Mouse (Mus musculus) brain, embryonic 18.5 days (tissue): Measurements from ENCODE around the gene Cdh23.

Source experiments
- DNase-seq: peaks from one replicate; pipeline ENCODE4 v3.0.0-alpha.2; 2012; ENCODE audit warnings: low read depth, low spot score

The Cdh23 gene

DNA sequence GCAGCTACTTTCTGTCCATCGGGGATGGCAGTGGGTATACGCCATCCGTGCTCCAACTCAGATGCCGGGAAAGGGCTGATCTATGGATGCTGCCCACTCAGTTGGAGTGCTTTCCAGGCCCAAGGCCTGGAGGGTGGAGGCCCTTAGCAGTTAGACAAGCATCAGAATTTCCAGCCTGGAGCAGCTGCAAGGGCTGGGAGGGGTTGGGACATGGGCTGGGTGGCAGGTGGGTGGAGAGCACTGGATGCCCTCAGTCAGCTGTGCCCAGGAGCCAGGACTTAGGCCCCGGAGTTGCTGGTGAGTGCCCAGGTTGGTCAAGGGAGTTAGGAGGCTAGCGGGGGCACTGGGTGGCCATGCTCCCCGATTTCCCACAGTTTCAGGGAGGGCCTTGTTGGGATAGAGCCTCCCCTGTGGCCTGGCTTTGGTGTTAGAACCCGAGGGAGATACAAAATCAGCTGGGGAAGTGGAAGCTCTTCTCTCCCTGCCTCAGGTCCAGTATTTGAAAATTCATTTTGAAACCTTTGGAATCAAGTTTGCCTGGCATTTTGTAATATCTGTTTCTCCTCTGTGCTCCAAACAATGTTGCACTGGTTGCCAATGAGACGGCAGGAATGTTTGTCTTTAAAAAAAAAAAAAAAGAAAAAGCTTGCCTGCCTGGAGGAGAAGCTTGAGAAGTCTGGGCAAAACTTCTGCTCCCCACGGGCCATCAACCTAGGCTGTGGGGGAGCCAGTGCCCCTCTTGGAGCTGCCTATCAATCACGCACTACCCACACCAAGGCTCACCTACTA lies 295.6 kb downstream of the Cdh23 start:
- no peak for DNase-seq

DNA sequence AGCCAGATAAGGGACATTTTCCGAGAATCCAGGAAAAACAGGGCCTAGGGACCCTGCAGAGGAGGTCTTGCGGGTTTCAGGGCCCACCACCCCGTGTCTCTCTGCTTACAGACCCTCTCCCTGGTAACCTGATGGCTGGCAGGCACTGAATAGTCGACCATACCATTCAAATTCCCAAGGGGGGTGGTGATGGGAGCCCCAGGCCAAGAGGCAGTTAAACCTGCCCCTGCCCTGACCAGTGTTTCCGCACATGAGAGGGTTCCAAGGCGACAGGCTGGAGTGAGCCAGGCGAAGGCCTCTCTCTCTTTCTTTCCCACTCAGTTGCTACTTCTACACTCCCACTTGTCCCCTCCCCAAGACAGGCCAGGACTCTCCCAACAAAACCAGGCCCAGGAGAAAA lies 296.8 kb downstream of the Cdh23 start, which contains the start of gene Gm17455:
Gene Gm17455, plus strand, starts transcription at position 278 of the 400 bp plus-strand sequence.
- DNase-seq = no peak

DNA sequence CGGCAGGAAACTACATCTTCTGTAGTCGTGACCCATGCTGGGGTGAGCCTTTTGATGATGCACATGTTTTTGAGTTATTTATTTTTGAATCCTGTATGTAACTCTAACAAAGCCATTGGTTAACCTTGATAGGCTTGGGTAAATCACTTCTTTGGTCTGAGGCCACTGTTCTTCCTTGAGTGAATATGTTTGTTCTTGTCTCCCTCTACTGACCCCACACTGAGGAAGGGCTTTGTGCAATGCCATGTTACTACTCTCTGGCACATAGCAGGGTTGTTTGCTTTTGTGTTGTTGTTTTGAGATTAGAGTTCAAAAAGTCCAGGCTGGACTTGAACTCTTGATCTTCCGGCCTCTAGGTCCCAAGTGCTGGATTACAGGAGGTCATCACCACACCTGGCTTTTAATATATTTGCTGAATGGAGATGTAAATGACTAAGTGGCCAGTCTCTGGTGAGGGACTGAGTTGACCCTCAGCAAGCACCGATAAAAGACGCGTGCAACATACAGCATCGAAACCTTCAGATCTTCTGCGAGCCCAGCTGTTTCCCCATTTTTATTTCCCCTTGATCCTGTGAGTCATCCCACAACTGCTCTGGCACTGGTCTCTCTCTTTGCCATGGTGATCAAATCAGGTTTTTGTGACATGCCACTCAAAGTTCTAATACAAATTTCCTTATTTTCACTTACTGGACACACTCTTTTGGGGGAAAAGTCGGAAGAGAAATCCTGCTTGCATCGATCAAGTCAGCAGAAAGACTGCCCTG lies 298.1 kb downstream of the Cdh23 start:
- DNase-seq = no peak

DNA sequence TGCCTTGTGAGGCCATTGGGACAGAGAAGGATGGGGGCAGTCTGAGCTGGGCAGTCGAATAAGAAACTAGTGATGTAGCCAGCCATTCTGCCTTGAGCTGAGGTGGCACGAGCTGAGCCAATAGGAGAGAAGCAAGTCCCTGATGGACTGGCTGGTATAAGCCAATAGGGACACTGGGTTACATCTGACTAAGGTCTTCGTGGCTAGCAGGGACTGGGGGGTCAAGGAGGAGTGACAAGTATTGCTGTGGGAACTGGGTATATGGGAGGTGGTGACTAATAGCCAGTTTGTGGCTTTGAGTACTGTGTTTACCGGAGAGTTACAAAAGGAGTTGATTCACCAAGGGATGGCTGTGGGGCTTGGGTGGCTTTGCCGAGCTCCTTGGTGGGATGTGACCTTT lies 300.7 kb downstream of the Cdh23 start:
- no peak for DNase-seq

DNA sequence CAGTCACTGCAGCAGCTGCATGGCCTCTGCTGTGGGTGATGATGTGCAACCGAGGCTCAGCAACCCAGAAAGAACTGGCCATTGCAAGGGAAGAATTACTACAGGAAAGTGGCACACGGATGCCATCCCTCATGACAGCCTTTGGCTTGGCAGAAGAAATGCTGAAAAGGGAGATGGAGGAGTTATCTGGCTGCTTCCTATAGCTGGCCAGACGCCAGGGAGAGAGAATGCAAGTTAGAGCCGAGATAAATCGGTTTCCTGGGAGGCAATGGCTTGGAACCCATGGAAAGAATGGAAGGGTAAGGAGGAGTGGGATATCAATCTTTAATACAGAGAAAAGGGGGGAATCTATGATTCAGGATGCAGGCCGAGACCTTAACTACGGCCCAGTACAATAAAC lies 301.4 kb downstream of the Cdh23 start:
- no peak for DNase-seq

DNA sequence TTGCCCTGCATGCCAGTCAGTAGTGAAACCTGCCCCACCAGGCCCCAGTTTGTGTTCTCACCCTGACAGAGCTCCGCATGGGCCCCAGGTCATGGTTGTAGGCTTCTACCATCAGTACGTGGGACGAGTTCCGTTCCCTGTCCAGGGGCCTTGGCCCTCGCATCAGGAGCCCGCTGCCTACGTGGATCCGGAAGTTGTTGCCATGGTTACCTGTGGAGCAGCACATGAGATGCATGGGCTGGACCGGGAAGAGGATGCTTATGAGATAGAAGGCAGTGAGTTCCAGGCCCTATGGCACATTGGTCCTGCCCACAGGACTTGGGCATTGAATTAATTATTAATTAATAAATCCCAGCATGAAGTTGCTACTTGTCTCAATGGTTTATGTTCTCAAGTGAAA lies 304.6 kb downstream of the Cdh23 start:
- no peak for DNase-seq

DNA sequence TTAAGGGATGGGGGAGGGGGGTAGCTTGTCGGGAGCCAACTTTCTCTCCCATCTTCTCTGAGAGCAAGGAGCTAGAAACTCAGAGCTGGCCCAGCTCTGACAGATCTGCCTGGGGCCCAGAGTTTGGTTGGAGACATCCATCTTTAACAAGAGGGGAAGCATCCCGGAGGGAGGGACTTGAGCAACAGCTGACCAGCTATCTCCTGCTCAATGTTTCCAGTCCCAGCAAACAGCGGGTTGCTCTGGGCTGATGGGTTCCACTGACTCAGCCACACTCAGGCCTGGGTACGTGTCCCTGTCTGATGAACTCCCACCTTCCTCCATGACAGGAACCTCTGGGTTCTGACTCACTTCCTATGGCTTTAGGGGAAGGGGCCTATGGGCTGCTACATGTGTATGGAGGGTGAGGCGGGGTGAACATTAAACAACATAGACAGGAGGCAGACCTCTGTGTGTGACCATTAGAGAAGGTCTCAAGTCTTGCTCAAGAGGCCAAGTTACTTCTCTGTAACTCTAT lies 305.3 kb downstream of the Cdh23 start:
- no peak for DNase-seq

DNA sequence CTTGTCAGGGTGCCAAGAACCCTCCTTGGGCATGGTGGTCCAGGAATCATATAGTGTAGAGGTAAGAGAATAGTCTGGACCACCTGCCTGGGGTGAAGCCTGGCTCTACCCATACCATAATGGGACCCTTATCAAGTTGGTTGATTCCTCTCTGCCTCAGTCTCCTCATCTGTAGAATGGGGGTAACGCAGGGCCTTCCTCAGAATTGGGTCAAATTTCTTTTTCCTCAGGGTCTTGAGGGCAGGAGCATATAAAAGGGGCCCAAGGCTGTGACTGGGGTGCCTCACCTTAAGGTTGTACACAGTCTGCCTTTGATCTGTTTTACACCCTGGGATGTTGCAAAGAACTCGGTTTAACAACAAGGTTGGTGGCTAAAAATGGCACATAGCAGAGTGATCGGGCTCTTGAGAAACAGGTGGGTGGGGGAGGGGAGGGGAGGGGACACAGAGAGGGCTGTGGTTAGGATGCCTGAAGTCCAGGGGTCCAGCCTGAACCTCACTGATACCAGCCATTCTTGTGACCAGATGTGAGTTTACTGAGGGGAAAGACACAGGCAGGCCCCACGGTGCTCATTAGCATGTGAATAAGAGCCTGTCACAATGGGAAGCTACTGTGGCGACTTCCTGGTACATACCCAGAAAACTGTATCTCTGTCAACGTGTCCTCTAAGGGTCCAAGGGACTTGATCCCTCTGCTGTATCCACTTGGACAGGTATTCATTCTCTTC lies 305.9 kb downstream of the Cdh23 start:
- no peak for DNase-seq

DNA sequence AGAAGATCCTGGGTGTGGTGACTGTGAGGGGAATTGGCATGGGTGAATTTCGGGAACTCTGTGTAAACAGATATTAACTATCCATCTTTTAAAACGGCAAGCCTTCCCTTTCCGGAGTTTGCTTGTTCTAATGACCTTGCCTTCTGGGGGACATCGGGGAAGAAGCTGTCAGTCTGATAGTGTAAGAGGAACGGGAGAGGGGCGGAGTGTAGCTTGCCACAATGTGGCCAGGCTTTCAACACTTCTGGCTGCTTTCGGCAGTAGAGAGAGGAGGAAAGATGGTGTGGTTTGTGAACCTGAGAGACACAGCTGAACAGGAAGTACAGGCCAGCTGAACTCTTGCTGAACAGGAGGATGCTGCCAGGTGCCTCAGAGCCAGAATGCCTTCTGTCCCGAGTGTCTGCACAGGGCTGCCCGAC lies 306.8 kb downstream of the Cdh23 start:
- no peak for DNase-seq

DNA sequence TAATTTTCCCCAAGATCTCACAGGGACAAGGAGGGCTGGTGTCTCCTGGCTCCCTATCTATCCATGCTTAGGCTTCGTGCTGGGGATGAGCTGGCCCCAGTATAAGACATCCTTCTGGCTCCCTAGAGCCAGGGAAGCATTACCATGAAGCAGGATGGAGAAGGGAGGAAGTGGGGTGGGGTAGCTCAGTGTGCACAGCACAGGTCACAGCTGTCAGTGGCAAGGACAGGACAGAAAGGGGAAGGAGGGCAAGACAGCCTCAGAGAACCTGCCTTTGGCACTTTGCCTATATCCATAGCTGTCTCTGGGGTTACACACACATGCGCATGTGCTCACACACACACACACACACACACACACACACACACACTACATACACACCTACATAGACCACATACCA lies 308.0 kb downstream of the Cdh23 start:
- DNase-seq = no peak

DNA sequence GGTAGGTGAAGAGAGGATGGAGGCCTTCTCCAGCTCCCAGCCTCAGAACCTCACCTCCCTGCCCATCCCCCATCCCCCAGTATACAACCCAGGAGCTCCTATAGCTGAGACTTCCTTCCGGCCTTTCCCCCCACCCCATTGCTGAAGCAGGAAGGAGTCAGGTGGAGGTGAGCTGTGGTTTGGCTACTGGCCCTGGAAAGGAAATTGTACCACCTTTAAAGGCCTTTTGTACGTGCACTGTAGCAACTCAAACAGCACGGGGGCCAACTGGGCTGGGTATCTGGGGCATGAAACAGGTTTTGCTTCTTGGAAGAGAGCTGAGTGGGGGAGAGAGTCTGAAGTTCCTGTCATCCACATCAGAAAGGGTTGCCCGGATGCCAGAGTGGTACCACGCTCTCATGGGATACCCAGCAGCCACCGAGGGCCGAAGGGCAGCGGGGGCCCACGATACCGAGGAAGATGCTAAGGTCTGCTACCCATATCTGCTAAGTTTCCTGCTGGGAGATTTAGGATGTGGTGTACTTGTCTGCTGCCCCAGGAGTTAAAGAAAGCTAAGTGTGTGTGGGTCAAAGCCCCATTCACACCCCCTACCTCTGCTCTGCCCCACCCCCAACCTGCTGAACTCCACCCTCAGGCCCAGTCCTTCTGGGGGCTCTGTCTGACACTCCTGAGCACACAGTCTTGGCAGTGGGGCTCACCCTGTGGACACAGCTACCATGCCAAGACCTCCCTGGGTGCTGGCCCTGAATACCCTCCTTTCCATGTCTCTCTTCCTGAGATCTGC lies 315.0 kb downstream of the Cdh23 start:
- DNase-seq = no peak

DNA sequence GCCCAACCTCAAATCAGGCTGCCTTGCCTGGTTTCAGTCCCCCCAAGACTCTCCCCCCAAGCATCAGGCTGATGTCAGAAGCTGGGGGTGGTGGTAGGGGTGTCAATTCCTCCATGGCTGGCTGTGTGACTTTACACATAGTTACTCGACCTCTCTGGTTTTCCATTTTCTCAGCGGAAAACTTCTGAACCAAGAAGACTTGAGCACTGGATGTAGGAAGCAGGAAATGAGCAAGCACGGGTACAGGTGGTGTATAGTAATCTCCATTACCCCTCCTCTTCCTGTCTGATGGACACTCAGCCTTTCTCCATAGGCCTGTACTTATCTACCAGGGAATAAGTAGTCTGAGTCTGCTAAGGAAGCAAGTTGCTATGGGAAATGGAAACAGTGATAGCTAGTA lies 316.1 kb downstream of the Cdh23 start:
- DNase-seq = no peak

DNA sequence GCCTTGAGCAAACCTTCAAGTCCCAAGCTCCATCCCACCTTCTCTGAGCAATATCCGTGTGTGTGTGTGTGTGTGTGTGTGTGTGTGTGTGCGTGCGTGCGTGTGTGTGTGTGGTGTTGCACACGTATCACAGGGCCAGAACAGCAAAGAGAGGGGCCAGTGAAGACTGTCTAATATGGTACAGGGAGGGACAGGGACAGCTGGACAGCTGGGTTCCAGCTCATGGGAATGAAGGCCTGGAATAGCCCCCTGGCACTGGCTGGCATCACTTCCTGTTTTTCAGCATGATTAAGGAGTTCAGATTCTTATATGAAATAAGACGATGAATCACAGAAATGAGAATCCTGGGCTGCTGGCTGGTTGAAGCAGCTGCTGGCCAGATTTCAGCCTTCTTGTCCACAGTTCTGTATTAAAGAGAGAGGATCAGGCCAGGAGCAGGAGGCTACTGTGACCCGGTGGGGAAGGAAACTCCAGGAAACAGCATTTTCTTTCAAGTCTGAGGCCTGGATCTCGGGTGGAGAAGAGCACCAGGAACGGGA lies 316.8 kb downstream of the Cdh23 start:
- no peak for DNase-seq

DNA sequence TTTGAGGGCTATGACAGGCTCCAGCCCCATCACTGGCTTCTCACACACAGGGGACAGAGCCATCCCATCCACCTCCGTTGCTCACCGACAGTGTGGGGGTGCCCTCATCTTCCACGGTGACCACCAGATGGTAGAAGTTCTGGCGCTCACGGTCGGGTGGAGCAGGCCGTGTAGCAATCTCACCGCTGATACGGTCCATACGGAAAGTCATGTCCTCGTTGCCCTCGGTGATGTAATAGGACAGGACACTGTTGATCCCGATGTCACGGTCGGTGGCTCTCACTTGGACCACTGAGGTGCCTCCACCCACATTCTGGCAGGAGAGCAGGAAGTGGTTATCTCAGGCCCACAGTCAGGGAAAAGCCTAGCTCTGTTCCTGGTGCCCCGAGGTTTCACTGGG lies 319.6 kb downstream of the Cdh23 start:
- no peak for DNase-seq

DNA sequence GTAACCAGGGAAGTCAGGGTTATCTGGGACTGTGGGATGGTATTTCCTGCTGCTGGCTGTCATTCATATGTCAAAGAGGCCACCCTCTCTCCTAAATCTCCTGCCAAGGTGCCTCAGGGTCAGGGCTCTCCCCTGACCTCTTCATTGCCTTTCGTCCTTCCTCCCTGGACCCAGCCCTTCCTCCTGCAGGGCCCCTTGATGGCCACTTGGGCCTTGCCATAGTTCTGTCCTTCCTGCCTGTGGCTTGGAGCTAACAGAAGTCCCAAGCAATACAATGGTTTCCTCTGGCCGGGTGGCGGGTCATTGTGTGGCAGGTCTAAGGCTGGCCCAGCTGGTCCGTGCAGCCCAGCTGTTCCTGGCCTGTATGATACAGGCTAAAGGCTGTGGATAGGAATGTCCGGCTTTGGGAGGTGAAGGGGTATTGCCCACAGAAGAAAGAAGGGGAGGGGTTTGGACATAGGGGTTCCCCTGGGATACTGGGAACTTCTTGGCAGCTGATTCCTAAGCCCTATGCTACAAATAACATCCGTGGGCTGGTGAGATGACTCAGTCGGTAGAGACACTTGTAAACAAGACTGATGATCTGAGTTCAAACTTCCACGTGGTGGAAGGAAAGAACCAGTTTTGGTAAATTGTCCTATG lies 322.2 kb downstream of the Cdh23 start:
- no peak for DNase-seq

DNA sequence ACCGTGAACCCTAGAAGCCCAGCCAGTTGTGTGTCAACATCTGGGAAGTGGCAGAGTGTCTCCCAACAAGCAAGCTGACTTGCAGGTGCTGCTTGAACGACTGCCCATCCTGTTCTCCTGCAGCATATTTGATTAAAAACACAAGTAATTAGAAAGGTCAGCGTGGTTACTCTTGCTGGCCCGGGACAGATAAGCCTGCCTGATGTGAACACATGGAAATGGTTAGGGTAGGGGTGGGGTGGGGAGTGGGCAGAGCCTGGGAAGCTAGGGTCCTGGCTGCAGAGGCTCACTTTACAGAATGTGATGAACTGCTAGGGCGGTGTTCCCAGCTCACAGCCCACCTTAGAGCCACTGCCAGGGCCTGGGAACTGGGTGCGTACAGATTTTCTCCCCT lies 322.8 kb downstream of the Cdh23 start:
- DNase-seq = no peak

DNA sequence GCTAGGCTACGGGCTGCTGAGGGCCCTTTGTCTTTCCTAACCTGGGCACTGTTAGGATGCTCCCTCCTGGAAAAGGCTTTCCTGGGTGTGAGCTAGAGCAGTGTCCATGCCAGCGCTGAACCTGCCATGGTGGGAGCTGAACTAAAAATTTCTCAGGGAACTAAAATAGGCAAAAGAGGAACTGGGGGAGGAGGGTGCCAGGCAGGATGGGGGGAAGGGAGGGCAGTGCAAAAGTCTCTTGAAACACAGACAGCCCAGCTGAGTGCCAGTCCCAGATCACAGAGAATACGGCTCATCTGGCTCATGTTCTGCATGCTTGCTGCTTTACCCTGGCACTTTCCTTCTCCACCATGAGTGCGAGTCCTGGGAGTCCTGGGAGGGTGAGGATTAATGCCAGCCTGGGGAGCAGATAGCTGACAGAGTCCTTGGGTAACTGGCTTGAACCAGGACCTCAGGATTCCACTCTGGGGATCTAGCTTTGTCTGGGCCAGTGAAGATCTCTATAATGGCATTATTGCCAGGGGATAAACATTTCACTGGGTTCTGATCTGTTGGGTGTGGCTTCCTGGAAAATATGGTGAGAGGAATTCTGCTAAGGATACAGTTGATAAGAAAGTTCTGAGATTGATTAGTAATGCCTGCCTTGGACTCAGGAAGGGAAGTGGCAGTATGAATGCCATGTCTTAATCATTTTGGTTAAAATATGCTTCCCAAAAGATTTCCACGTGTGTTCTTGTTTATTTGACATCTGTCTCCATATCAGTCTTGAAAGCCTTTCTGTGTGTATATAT lies 324.5 kb downstream of the Cdh23 start:
- no peak for DNase-seq

DNA sequence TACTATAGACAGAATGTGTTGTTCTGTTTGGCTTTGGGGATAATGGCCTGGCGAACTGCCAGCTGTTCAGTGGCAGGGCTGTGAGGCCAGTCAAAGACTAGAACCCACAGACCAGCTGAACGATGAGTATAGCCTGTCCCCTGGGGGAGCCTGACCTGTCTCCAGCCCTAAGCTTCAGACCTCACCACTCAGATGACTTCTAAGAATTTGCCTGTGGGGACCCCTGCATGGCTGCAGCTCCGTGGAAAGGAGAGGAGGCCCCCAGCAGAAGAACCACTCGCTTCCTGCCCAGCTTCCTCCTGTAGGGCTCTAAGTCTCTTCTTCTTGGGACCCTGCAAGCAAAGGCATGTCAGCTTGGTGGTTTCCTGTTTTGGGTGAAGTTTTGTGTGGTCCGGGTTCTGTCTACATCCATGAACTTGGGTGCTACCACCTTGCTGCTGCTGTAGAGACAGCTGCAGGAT lies 325.7 kb downstream of the Cdh23 start:
- DNase-seq = no peak

DNA sequence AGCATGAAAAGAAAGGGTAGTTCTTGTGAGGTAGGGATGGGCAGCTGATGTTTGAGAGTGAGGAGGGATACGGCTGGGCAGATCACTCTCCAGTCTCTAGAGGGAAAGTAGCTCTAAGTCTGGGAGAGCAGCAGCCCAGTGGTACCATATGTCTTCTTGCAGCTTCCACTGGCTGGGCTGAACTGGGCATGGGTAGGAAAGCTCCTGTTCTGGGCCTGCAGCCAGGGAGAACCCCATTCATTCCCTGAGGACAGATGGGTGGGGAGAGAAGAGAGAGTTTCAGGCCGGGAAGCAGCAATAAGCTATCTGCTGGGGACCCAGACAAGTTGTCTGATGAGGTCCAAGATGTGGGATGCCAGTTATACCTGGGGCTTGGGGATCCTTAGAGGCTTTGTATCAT lies 326.2 kb downstream of the Cdh23 start:
- DNase-seq = no peak

DNA sequence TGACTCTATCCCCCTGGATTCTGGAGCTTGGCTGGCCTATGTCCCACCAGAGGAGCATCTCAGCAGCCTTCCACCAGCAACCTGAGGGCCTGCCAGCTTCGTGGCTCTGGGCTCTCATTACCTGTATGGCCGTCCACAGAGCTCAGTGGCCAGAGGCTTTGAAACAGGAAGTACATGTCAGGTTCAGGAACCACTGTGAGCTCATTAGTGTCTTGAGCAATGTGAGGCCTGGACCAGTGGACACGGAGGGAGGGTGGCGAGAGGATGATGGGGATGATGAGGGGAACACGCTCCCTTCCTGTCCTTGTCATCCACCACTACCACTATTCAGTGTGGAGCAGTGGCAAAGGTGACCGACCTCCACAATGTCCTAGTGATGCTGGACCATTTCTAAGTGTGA lies 326.9 kb downstream of the Cdh23 start:
- DNase-seq = no peak
